Mouse (Mus musculus) C2C12 (cell line): Measurements from ENCODE around the gene Olfr194. TPM values are rescaled to one million over a fixed set of nuclear protein-coding genes. Genes with fewer than 3 reads are reported as not detected.

ENCODE experiments used
- H3K27me3 ChIP-seq: one replicate; pipeline ENCODE4 v1.6.1; 2011; ENCODE audit not compliant: control insufficient read depth, insufficient read depth, insufficient read length
- H3K36me3 ChIP-seq: one replicate; pipeline ENCODE4 v1.6.1; 2011; ENCODE audit not compliant: control insufficient read depth, insufficient read depth
- H3K4me3 ChIP-seq: one replicate; pipeline ENCODE4 v1.5.1; 2011; ENCODE audit warnings: mild to moderate bottlenecking, control low read depth; ENCODE audit not compliant: poor library complexity, insufficient read depth, severe bottlenecking
- H3K79me2 ChIP-seq: one replicate; pipeline ENCODE4 v1.6.1; 2011; ENCODE audit not compliant: control insufficient read depth, insufficient read depth
- H3K79me3 ChIP-seq: one replicate; pipeline ENCODE4 v1.6.1; 2011; ENCODE audit warnings: low read depth, control low read depth
- H3ac ChIP-seq: one replicate; pipeline ENCODE3; 2011; ENCODE audit warnings: low read depth; ENCODE audit not compliant: control insufficient read depth, insufficient read length
- CEBPB ChIP-seq: IDR thresholded peaks from one replicate; pipeline ENCODE4 v1.6.1; 2011; ENCODE audit warnings: low read depth, mild to moderate bottlenecking, control low read depth, moderate library complexity
- CTCF ChIP-seq: IDR thresholded peaks from one replicate; pipeline ENCODE4 v1.5.1; 2011; ENCODE audit not compliant: control insufficient read depth, insufficient read depth, insufficient read length
- FOSL1 ChIP-seq: IDR thresholded peaks from one replicate; pipeline ENCODE4 v1.8.0; 2011; ENCODE audit warnings: mild to moderate bottlenecking, low read length; ENCODE audit not compliant: poor library complexity, insufficient read depth, severe bottlenecking
- MAX ChIP-seq: IDR thresholded peaks from one replicate; pipeline ENCODE4 v1.6.1; 2011; ENCODE audit warnings: mild to moderate bottlenecking, control low read depth
- MYOD1 ChIP-seq: IDR thresholded peaks from one replicate; pipeline ENCODE4 v1.6.1; 2011; ENCODE audit warnings: low read depth; ENCODE audit not compliant: control insufficient read depth, insufficient read length
- MYOG ChIP-seq: IDR thresholded peaks from one replicate; pipeline ENCODE4 v1.6.1; 2011; ENCODE audit not compliant: control insufficient read depth, insufficient read length; ENCODE audit errors: extremely low read depth
- USF1 ChIP-seq: IDR thresholded peaks from one replicate; pipeline ENCODE4 v1.6.1; 2011; ENCODE audit warnings: low read depth, mild to moderate bottlenecking, control low read depth, moderate library complexity
- long read RNA-seq, 2 experiments: library from polyadenylated mRNA; unstranded; transcript quantifications; one replicate each; pipeline ENCODE4 v2.0.0; 2019 to 2020
- polyA plus RNA-seq: library from polyadenylated mRNA; unstranded; fragments of >200 nt; fragmentation: generic; extraction: Trizol; gene quantifications from one replicate; pipeline ENCODE4 v1.2.1, GENCODE M21; 2012; ENCODE audit warnings: missing spikeins

The Olfr194 gene
- not detected for polyA plus RNA-seq
- long read RNA-seq, experiment 1 = 0 reads
- long read RNA-seq, experiment 2 = 0 reads

GRCm38 (mm10) chr16:59120969-59121368, at the start of gene Olfr194:
TSS of gene Olfr194 (minus strand) at chr16:59121069.
- TF ChIP-seq USF1 (no peak), CEBPB (no peak), FOSL1 (no peak), MYOD1 (no peak), CTCF (no peak), MYOG (no peak), MAX (no peak)
- Histone ChIP-seq H3ac (no peak within 1 kb of the TSS), H3K36me3 (no peaks in the 10 kb centered on the region), H3K27me3 (no peaks in the 10 kb centered on the region), H3K79me3 (no peaks in the 10 kb centered on the region), H3K79me2 (no peaks in the 10 kb centered on the region), H3K4me3 (no peak within 1 kb of the TSS)

DNA sequence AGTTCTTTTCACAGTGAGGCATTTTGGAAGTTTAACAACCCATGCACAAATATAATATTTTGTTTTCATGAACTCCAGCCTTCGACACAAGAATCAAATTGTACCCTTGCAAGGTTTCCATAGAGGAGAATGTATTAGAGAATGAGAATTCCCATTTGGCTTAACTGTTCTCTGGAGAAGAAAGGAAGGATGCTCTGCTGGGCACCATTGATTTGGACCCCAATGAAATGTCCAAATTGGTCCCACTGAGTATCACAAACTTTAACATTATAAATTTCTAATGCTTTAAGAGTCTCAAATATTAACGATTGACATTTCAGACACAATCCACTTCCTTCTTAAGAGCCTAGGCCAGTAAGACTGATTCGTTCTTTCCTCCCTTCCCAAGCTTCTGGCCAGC, 49.5 kb upstream of the Olfr194 start, which contains the start of gene Olfr196:
TSS of gene Olfr196 (minus strand) at position 101 of the 400 bp plus-strand sequence.
- no peaks in the 10 kb centered on the region for H3K79me2 ChIP-seq
- H3K4me3 ChIP-seq = no peak within 1 kb of the TSS
- H3K27me3 ChIP-seq = no peaks in the 10 kb centered on the region
- no peak within 1 kb of the TSS for H3ac ChIP-seq
- no peak for TF ChIP-seq MYOG
- TF ChIP-seq CTCF = no peak
- no peak for TF ChIP-seq MAX
- no peak for TF ChIP-seq USF1
- no peak for TF ChIP-seq MYOD1
- TF ChIP-seq FOSL1 = no peak
- no peak for TF ChIP-seq CEBPB
- H3K36me3 ChIP-seq = no peaks in the 10 kb centered on the region
- H3K79me3 ChIP-seq = no peaks in the 10 kb centered on the region

DNA sequence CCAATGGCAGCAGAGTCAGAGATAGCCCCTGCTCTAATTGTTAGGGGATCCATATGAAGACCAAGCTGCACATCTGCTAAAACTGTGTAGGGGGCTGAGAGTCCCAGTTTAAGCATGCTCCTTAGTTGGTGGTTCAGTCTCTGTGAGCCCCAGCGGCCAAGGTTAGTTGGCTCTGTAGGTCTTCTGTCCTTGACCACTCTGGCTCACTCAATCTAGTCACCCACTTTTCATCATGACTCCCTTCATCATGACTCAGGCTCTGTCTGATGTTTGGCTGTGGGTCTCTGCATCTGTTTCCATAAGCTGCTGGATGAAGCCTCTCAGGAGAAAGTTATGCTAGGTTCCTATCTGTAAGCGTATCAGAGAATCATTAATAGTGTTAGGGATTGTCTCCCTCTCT, 31.1 kb upstream of the Olfr194 start:
- H3K4me3 ChIP-seq = no peak overlapping the region
- H3K36me3 ChIP-seq = no peaks in the 10 kb centered on the region
- H3ac ChIP-seq = no peak overlapping the region
- H3K79me3 ChIP-seq = no peaks in the 10 kb centered on the region
- TF ChIP-seq CEBPB (no peak), FOSL1 (no peak), MYOG (no peak), USF1 (no peak), CTCF (no peak), MYOD1 (no peak), MAX (no peak)
- no peaks in the 10 kb centered on the region for H3K27me3 ChIP-seq
- H3K79me2 ChIP-seq = no peaks in the 10 kb centered on the region

DNA sequence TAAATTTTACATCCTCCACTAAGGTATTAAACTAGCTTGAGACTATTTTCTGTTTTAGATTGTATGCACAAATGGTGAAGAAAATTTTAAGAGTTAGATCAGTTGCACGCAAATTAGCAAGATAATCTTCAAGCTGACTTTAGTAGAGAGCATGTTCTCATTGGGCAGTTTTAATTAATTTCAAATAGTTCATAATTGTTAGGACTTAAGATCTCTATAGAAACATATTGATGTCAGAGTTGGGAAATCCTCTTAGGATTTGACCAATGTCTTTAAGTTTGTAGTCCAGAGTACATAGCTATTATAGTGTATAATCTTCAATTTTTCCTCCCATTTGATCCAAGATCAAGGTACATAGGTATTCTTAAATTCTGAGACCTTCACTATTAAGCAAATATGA, 25.9 kb upstream of the Olfr194 start, which contains the start of gene Olfr195:
TSS of gene Olfr195 (plus strand) at position 301 of the 400 bp plus-strand sequence.
- Histone ChIP-seq H3K27me3 (no peaks in the 10 kb centered on the region), H3ac (no peak within 1 kb of the TSS), H3K36me3 (no peaks in the 10 kb centered on the region)

DNA sequence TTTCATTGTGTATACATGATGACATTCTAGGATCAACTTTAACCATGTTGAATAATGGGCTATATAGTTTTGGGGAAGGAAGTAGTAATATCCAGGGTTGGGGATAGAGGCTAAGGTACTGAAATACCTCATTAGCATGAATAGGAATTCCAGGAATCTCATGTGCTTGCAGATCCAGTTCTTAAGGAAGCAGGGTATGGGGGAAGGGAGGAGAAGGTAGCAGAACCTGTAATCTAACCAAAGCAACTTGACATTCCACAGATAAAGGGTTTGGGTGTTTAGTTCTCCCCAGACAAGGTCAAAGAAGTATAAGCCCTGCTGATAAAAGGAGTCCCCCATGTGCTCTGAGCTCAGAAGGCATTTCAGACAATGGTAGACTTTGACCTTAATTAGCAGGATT, 20.2 kb upstream of the Olfr194 start:
- Histone ChIP-seq H3K79me2 (no peaks in the 10 kb centered on the region), H3K36me3 (no peaks in the 10 kb centered on the region), H3K4me3 (no peak overlapping the region), H3K27me3 (no peaks in the 10 kb centered on the region), H3K79me3 (no peaks in the 10 kb centered on the region), H3ac (no peak overlapping the region)
- TF ChIP-seq MYOD1 (no peak), CEBPB (no peak), MYOG (no peak), FOSL1 (no peak), MAX (no peak), CTCF (no peak), USF1 (no peak)

More for the DNA sequence above, 25.9 kb upstream of the Olfr194 start, which contains the start of gene Olfr195:
- H3K4me3 ChIP-seq = no peak within 1 kb of the TSS
- no peaks in the 10 kb centered on the region for H3K79me3 ChIP-seq
- no peaks in the 10 kb centered on the region for H3K79me2 ChIP-seq
- TF ChIP-seq FOSL1 (no peak), USF1 (no peak), MYOD1 (no peak), MAX (no peak), CEBPB (no peak), MYOG (no peak), CTCF (no peak)
